Mouse (Mus musculus) liver, adult (tissue): ENCODE data around the gene Fam102a.

Experiments used
- GATA4 ChIP-seq: IDR thresholded peaks from 2 replicates; pipeline ENCODE4 v1.6.1; 2014; ENCODE audit warnings: mild to moderate bottlenecking, low read length; ENCODE audit not compliant: insufficient replicate concordance

Fam102a gene

GRCm38 (mm10) chr2:32506673-32507668, 28.2 kb upstream of the Fam102a start:
- TF ChIP-seq GATA4: no peak

GRCm38 (mm10) chr2:32507906-32508305, 27.2 kb upstream of the Fam102a start:
- TF ChIP-seq GATA4: no peak

GRCm38 (mm10) chr2:32509287-32509686, 25.8 kb upstream of the Fam102a start:
- peak; percentile 17; the same call in 1 of the 2 replicates for TF ChIP-seq GATA4

- TF ChIP-seq GATA4: no peak
Measured at GRCm38 (mm10) chr2:32509896-32510295, 25.2 kb upstream of the Fam102a start.

GRCm38 (mm10) chr2:32512592-32512991, 22.5 kb upstream of the Fam102a start:
- TF ChIP-seq GATA4: no peak

- peak; percentile 42; the same call in 1 of the 2 replicates for TF ChIP-seq GATA4
Measured at GRCm38 (mm10) chr2:32514335-32514734, 20.8 kb upstream of the Fam102a start.

GRCm38 (mm10) chr2:32517233-32517867, 17.8 kb upstream of the Fam102a start:
- peak; percentile 44; the same call in 1 of the 2 replicates for TF ChIP-seq GATA4

GRCm38 (mm10) chr2:32520034-32520990, 14.8 kb upstream of the Fam102a start:
- peak; percentile 11; the same call in 1 of the 2 replicates for TF ChIP-seq GATA4

- TF ChIP-seq GATA4: peak; percentile 27; the same call in 1 of the 2 replicates
Measured at GRCm38 (mm10) chr2:32524536-32525031, 10.5 kb upstream of the Fam102a start.

GRCm38 (mm10) chr2:32525816-32526215, 9.3 kb upstream of the Fam102a start:
- no peak for TF ChIP-seq GATA4

- TF ChIP-seq GATA4: peak; percentile 70; the same call in 1 of the 2 replicates
Measured at GRCm38 (mm10) chr2:32527468-32527966, 7.6 kb upstream of the Fam102a start.

GRCm38 (mm10) chr2:32528326-32528725, 6.8 kb upstream of the Fam102a start:
- TF ChIP-seq GATA4: no peak

GRCm38 (mm10) chr2:32530479-32530878, 4.7 kb upstream of the Fam102a start:
- TF ChIP-seq GATA4: no peak

- TF ChIP-seq GATA4: no peak
Measured at GRCm38 (mm10) chr2:32533163-32533562, 2.0 kb upstream of the Fam102a start.
